Mouse (Mus musculus) heart, embryonic 16.5 days (tissue): ENCODE measurements around the gene Myl6b. TPM values are rescaled to one million over a fixed set of nuclear protein-coding genes. Genes with fewer than 3 reads are reported as not detected.
"Not testable (repeated sequence)": the region's sequence is repeated elsewhere in the genome, so short reads cannot be mapped to it uniquely, and the experiment has no call there.

Experiments
- ATAC-seq: fragments of 200-750 bp; cut with Nextera tagmentation; replicated peaks from 2 replicates; pipeline ENCODE4 v1.8.0; 2017; ENCODE audit warnings: moderate number of reproducible peaks; ENCODE audit not compliant: insufficient read depth, low FRiP score; ENCODE audit errors: extremely low read depth
- H3K27ac ChIP-seq: fragments of 300-500 bp; sonication (generic); 2 replicates; pipeline ENCODE4 v1.5.1; 2014; ENCODE audit warnings: mild to moderate bottlenecking, low read length, control low read depth, moderate library complexity
- H3K27me3 ChIP-seq: fragments of 300-500 bp; sonication (generic); 2 replicates; pipeline ENCODE4 v1.6.1; 2014; ENCODE audit warnings: low read length, mixed read lengths; ENCODE audit not compliant: control insufficient read depth, insufficient read depth
- H3K36me3 ChIP-seq: fragments of 300-500 bp; sonication (generic); 2 replicates; pipeline ENCODE4 v1.6.1; 2014; ENCODE audit not compliant: control insufficient read depth, insufficient read depth
- H3K4me1 ChIP-seq: fragments of 300-500 bp; sonication (generic); 2 replicates; pipeline ENCODE4 v1.6.1; 2014; ENCODE audit warnings: low read length, mixed read lengths; ENCODE audit not compliant: control insufficient read depth, insufficient read depth
- H3K4me2 ChIP-seq: fragments of 300-500 bp; sonication (generic); 2 replicates; pipeline ENCODE4 v1.6.1; 2014; ENCODE audit warnings: low read depth, mild to moderate bottlenecking, control low read depth, low read length
- H3K4me3 ChIP-seq: fragments of 300-500 bp; sonication (generic); 2 replicates; pipeline ENCODE4 v1.5.1; 2014; ENCODE audit warnings: mild to moderate bottlenecking, control low read depth, low read length
- H3K9ac ChIP-seq: fragments of 300-500 bp; sonication (generic); 2 replicates; pipeline ENCODE4 v1.6.1; 2014; ENCODE audit warnings: low read length, control low read depth
- H3K9me3 ChIP-seq: fragments of 300-500 bp; sonication (generic); replicated peaks from 2 replicates; pipeline ENCODE4 v1.6.1; 2016; ENCODE audit warnings: low read length; ENCODE audit not compliant: control insufficient read depth
- WGBS: fragments of 180-500 bp; shearing (Covaris S2); extraction: QIAGEN DNeasy Blood & Tissue Kit; methylation state at CpG from one replicate; pipeline ENCODE4 v1.1.7; 2014; 5-methylcytosine and 5-hydroxymethylcytosine counted together
- polyA plus RNA-seq: library from polyadenylated mRNA; unstranded; fragments of >200 nt; fragmentation: Nextera tagmentation; extraction: Ambion mirVana; gene quantifications from 2 replicates; pipeline ENCODE4 v1.2.1, GENCODE M21; 2015

The Myl6b gene
- polyA plus RNA-seq, 1 experiment from 2014 or later: 4.4 TPM

DNA sequence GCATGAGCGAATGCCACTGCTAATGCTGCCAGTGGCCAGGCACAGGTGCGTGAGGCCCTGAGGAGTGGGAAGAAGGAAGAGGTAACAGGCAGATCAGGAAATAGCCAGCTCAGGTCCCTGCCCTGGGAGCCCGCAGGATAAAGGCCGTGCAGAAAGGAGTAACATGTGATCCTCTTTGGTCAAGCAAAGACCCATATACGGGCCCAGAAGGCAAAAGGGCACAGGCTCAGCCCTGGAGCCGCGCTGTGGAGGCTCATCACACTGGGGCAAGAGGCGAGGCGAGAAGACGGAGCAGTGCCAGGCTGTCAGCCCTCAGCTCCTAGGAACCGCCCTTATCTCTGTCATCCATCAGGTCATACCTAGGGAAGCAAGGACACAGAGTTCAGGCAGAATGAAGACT, 11.8 kb upstream of the Myl6b start:
- Histone ChIP-seq H3K4me2 (no peak overlapping the region), H3K9me3 (no peaks in the 10 kb centered on the region), H3K27ac (no peak overlapping the region), H3K9ac (no peak overlapping the region), H3K27me3 (no peaks in the 10 kb centered on the region), H3K4me3 (no peak overlapping the region), H3K36me3 (peaks cover 13% of the 10 kb centered on the region), H3K4me1 (no peaks in the 10 kb centered on the region; the same call in 1 of the 2 replicates)
- ATAC-seq: no peak
- WGBS: 81% methylated on average over 11 of the region's 11 CpGs

- no peak overlapping the region for H3K27ac ChIP-seq
- H3K9me3 ChIP-seq: no peaks in the 10 kb centered on the region
- no peak overlapping the region for H3K4me3 ChIP-seq
- no peaks in the 10 kb centered on the region for H3K27me3 ChIP-seq
- no peak overlapping the region for H3K4me2 ChIP-seq
- WGBS: 77% methylated on average over 4 of the region's 4 CpGs
- ATAC-seq: no peak
- H3K4me1 ChIP-seq: peaks cover 3% of the 10 kb centered on the region
- no peak overlapping the region for H3K9ac ChIP-seq
- peaks cover 10% of the 10 kb centered on the region; the same call in 1 of the 2 replicates for H3K36me3 ChIP-seq
These were observed 11.3 kb upstream of the Myl6b start for GRCm38 (mm10) chr10:128509831-128510230.

DNA sequence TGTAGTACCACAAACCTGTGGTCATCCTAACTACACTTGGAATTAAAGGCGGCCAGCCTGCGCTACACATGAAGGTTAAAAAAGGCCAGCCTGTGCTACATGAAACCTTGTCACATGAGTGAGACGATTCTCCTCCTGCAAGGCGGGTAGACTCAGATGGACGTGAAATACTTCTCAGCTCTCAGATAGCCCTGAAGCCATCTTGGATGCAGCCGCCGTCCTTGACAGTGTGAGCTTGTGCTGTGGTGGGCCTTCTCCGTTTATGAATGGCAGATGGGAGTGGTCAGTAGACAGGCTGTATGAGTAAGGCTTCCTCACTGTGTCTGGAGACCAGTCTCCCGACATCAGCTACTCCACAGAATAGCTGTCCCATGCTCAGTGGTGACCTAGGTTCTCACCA, 10.7 kb upstream of the Myl6b start:
- Histone ChIP-seq H3K36me3 (peaks cover 10% of the 10 kb centered on the region; the same call in 1 of the 2 replicates), H3K27ac (no peak overlapping the region), H3K4me2 (no peak overlapping the region), H3K4me3 (no peak overlapping the region), H3K9ac (no peak overlapping the region), H3K9me3 (no peaks in the 10 kb centered on the region), H3K27me3 (no peaks in the 10 kb centered on the region), H3K4me1 (peaks cover 9% of the 10 kb centered on the region)
- WGBS: 86% methylated on average over 9 of the region's 9 CpGs
- ATAC-seq: no peak

- H3K27ac ChIP-seq: no peak overlapping the region
- ATAC-seq: no peak
- peaks cover 7% of the 10 kb centered on the region; the same call in 1 of the 2 replicates for H3K36me3 ChIP-seq
These were observed 9.8 kb upstream of the Myl6b start for GRCm38 (mm10) chr10:128508260-128508659.

GRCm38 (mm10) chr10:128505974-128506373, 7.5 kb upstream of the Myl6b start:
- ATAC-seq: no peak
- WGBS: 94% methylated on average over 14 of the region's 14 CpGs
- H3K4me1 ChIP-seq: peaks cover 12% of the 10 kb centered on the region

More at GRCm38 (mm10) chr10:128508260-128508659, 9.8 kb upstream of the Myl6b start:
- H3K9ac ChIP-seq: no peak overlapping the region
- no peaks in the 10 kb centered on the region for H3K9me3 ChIP-seq
- 72% methylated on average over 9 of the region's 9 CpGs for WGBS
- no peaks in the 10 kb centered on the region for H3K27me3 ChIP-seq
- H3K4me1 ChIP-seq: peaks cover 12% of the 10 kb centered on the region
- no peak overlapping the region for H3K4me2 ChIP-seq
- H3K4me3 ChIP-seq: no peak overlapping the region

DNA sequence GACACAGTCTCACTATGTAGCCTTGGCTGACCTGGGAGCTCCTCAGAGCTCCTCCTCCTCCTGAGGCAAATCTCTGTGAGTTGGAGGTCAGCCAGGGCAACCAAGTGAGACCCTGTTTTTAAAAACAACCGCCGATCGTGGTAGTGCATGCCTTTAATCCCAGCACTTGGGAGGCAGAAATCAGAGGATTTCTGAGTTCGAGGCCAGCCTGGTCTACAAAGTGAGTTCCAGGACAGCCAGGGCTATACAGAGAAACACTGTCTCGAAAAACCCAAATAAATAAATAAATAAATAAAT, 6.8 kb upstream of the Myl6b start:
- H3K27me3 ChIP-seq, H3K9ac ChIP-seq, H3K27ac ChIP-seq, H3K9me3 ChIP-seq, H3K4me2 ChIP-seq, ATAC-seq, H3K4me3 ChIP-seq, H3K36me3 ChIP-seq: not testable (repeated sequence)
- WGBS: 72% methylated on average over 5 of the region's 5 CpGs
- H3K4me1 ChIP-seq: peaks cover 12% of the 10 kb centered on the region

More at GRCm38 (mm10) chr10:128505974-128506373, 7.5 kb upstream of the Myl6b start:
- no peak overlapping the region for H3K4me2 ChIP-seq
- no peak overlapping the region for H3K4me3 ChIP-seq
- no peak overlapping the region for H3K9ac ChIP-seq
- H3K9me3 ChIP-seq: no peaks in the 10 kb centered on the region
- H3K36me3 ChIP-seq: peaks cover 3% of the 10 kb centered on the region; the same call in 1 of the 2 replicates
- no peak overlapping the region for H3K27ac ChIP-seq
- H3K27me3 ChIP-seq: no peaks in the 10 kb centered on the region

DNA sequence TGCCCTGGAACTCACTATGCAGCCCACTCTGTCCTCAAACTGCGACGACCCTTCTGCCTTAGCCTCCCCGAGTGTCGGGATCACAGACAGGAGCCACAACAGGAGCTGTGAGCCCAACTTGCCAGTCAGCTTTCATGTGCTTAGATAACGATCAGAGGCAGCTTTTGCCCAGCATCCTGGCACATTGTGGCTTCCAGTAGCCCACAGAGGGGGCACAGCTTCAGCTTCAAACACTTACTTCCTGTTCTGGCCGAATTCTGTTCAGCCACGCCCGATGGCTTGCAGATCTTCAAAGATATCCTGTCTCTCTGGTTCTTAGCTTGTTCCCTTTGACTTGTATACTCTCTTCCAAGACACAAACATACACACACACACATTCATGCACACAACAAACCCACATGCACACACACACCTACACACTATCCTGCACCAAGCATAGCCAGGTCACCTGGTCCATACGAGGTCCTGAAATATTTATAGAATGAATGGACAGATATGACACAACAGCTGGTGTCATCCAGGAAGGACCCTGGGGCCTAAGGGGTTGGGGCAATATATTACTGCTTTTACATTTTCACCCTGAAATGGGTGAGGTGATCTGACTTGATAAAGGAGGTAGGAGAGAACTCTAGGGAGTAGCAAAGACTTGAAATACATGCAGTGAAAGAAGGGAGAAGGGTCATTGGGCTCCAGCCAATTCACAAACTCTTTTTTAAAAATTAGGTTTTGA, 6.3 kb upstream of the Myl6b start:
- peak overlapping the region; percentile 31 for H3K27ac ChIP-seq

GRCm38 (mm10) chr10:128504012-128504411, 5.5 kb upstream of the Myl6b start:
- H3K36me3 ChIP-seq: no peaks in the 10 kb centered on the region
- no peaks in the 10 kb centered on the region for H3K27me3 ChIP-seq
- H3K9ac ChIP-seq: no peak overlapping the region
- H3K9me3 ChIP-seq: no peaks in the 10 kb centered on the region
- peaks cover 12% of the 10 kb centered on the region for H3K4me1 ChIP-seq
- 80% methylated on average over 3 of the region's 3 CpGs for WGBS
- no peak for ATAC-seq
- H3K4me3 ChIP-seq: no peak overlapping the region
- no peak overlapping the region for H3K27ac ChIP-seq
- no peak overlapping the region for H3K4me2 ChIP-seq

More for the DNA sequence above, 6.3 kb upstream of the Myl6b start:
- Histone ChIP-seq H3K27me3 (no peaks in the 10 kb centered on the region), H3K9me3 (no peaks in the 10 kb centered on the region), H3K4me3 (no peak overlapping the region), H3K36me3 (no peaks in the 10 kb centered on the region), H3K4me2 (no peak overlapping the region; the same call in 1 of the 2 replicates), H3K9ac (peak overlapping the region; percentile 34; the same call in 1 of the 2 replicates), H3K4me1 (peaks cover 12% of the 10 kb centered on the region)
- ATAC-seq: no peak
- 54% methylated on average over 9 of the region's 9 CpGs for WGBS

- Histone ChIP-seq H3K4me1 (peaks cover 12% of the 10 kb centered on the region), H3K9me3 (no peaks in the 10 kb centered on the region)
- 78% methylated on average over 8 of the region's 8 CpGs for WGBS
These were observed 5.0 kb upstream of the Myl6b start for GRCm38 (mm10) chr10:128503532-128503931.

More at GRCm38 (mm10) chr10:128503532-128503931, 5.0 kb upstream of the Myl6b start:
- Histone ChIP-seq H3K4me3 (no peak overlapping the region), H3K27me3 (no peaks in the 10 kb centered on the region), H3K9ac (no peak overlapping the region), H3K36me3 (no peaks in the 10 kb centered on the region), H3K4me2 (no peak overlapping the region), H3K27ac (no peak overlapping the region)
- no peak for ATAC-seq
